Mouse (Mus musculus) lung, postnatal 0 days (tissue): ENCODE data around the gene Slc7a6. TPM values are rescaled to one million over a fixed set of nuclear protein-coding genes. Genes with fewer than 3 reads are reported as not detected.

ENCODE experiments used
- ATAC-seq: fragments of 200-750 bp; cut with Nextera tagmentation; 2 replicates; pipeline ENCODE4 v1.8.0; 2017; ENCODE audit warnings: moderate library complexity
- DNase-seq: peaks from one replicate; pipeline ENCODE4 v3.0.0-alpha.2; 2016; ENCODE audit warnings: low spot score
- H3K27ac ChIP-seq: fragments of 300-500 bp; sonication (generic); 2 replicates; pipeline ENCODE4 v1.5.1; 2014; ENCODE audit warnings: antibody characterized with exemption, mild to moderate bottlenecking, low read length, mixed read lengths
- H3K27me3 ChIP-seq: fragments of 300-500 bp; sonication (generic); replicated peaks from 2 replicates; pipeline ENCODE4 v1.6.1; 2014; ENCODE audit warnings: low read length, mixed read lengths; ENCODE audit not compliant: insufficient read depth
- H3K36me3 ChIP-seq: fragments of 300-500 bp; sonication (generic); 2 replicates; pipeline ENCODE4 v1.6.1; 2014; ENCODE audit warnings: low read length, mixed read lengths; ENCODE audit not compliant: insufficient read depth
- H3K4me1 ChIP-seq: fragments of 300-500 bp; sonication (generic); 2 replicates; pipeline ENCODE4 v1.6.1; 2014; ENCODE audit warnings: antibody characterized with exemption, low read depth, low read length, mixed read lengths; ENCODE audit not compliant: insufficient read depth
- H3K4me2 ChIP-seq: fragments of 300-500 bp; sonication (generic); replicated peaks from 2 replicates; pipeline ENCODE4 v1.6.1; 2014; ENCODE audit warnings: low read depth, mild to moderate bottlenecking, low read length, moderate library complexity, mixed read lengths
- H3K4me3 ChIP-seq: fragments of 300-500 bp; sonication (generic); 2 replicates; pipeline ENCODE4 v1.5.1; 2014; ENCODE audit warnings: low read depth, low read length
- H3K9ac ChIP-seq: fragments of 300-500 bp; sonication (generic); replicated peaks from 2 replicates; pipeline ENCODE4 v1.6.1; 2014; ENCODE audit warnings: low read depth, mild to moderate bottlenecking
- H3K9me3 ChIP-seq: fragments of 300-500 bp; sonication (generic); 2 replicates; pipeline ENCODE4 v1.6.1; 2016; ENCODE audit warnings: low read length, mixed read lengths
- CTCF ChIP-seq: IDR thresholded peaks from 2 replicates; pipeline ENCODE4 v1.5.1; 2016; ENCODE audit warnings: antibody characterized with exemption, mild to moderate bottlenecking
- EP300 ChIP-seq: IDR thresholded peaks from 2 replicates; pipeline ENCODE4 v1.6.1; 2016; ENCODE audit warnings: antibody characterized with exemption, mild to moderate bottlenecking, control low read depth
- WGBS: fragments of 180-500 bp; shearing (Covaris S2); extraction: QIAGEN DNeasy Blood & Tissue Kit; methylation state at CpG from one replicate; pipeline ENCODE4 v1.1.7; 2014; 5-methylcytosine and 5-hydroxymethylcytosine counted together
- polyA plus RNA-seq: library from polyadenylated mRNA; unstranded; fragments of >200 nt; fragmentation: Nextera tagmentation; extraction: Ambion mirVana; gene quantifications from 2 replicates; pipeline ENCODE4 v1.2.1, GENCODE M21; 2015

Slc7a6 gene
- polyA plus RNA-seq, 1 experiment from 2014 or later = 38.9 TPM

DNA sequence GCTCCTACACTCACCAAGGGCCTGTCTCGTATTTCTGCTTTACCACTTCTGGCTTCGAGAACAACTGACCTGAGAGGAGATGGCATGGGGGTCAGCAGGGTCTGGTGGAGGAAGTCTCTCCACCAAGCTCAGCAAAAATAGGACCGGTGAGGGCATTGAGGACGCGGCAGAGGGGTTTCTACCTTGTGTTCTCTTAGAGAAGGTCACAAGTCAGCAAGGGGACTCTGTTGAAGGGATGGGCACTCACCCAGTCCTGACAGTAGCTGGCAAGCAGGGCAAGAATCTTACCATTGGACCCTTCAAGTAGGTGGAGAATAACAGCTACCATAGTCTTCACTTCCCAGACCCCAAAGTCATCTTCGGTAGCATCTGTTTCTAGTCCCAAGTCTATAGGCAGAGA, 34.7 kb upstream of the Slc7a6 start:
- Histone ChIP-seq H3K4me3 (no peak overlapping the region), H3K27me3 (peaks cover 8% of the 10 kb centered on the region), H3K27ac (peak overlapping the region; percentile 47), H3K4me2 (peak overlapping the region; percentile 20; the same call in 1 of the 2 replicates), H3K9me3 (no peaks in the 10 kb centered on the region), H3K36me3 (peaks cover 15% of the 10 kb centered on the region), H3K4me1 (peaks cover 3% of the 10 kb centered on the region; the same call in 1 of the 2 replicates), H3K9ac (no peak overlapping the region)
- WGBS = 61% methylated on average over 6 of the region's 6 CpGs
- ATAC-seq = no peak
- no peak for DNase-seq
- no peak for TF ChIP-seq CTCF
- TF ChIP-seq EP300 = no peak

DNA sequence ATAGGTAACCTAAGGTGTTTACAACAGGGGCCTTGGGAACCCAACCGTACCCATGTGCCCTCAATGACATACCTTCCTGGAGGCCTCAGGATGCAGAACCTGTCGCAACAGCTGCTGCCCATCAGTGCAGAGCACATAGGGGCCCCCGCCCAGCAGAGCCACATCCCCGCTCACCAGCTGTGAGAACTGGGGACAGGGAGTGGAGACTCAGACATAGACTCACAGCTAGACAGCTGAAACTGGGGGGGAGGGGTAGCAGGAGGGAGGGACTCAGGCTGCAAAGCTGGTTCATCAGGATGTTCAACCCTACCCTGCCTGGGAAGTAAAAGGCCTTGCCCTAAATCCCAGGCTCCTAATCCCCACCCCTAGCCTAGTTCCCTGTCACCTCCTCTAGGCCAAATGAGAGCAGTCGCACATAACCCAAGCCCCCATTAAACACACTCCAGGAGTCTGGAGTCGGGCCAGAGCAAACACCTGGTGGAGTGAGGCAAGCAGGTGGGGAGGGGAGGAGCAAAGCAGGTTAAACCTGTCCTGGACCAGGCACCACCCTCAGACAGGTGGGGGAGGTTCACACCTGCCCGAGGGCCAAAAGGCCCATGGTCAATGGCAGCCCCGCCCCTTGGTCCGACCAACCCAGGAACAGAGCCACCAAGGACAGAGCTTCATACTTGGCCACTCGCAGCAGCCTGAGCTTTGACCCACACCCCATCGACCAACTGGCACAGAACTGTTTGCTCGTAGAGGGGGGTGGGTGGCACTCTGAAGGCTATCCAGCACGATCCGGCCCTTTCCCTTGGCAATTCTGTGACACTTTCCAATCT, 33.7 kb upstream of the Slc7a6 start:
- H3K27me3 ChIP-seq = peaks cover 8% of the 10 kb centered on the region
- H3K27ac ChIP-seq = peak overlapping the region; percentile 95
- H3K4me1 ChIP-seq = peaks cover 3% of the 10 kb centered on the region; the same call in 1 of the 2 replicates
- DNase-seq = peak; percentile 96
- H3K9me3 ChIP-seq = no peaks in the 10 kb centered on the region
- peak; percentile 81 for ATAC-seq
- H3K4me3 ChIP-seq = peak overlapping the region; percentile 67
- peak overlapping the region; percentile 80 for H3K9ac ChIP-seq
- H3K36me3 ChIP-seq = peaks cover 14% of the 10 kb centered on the region; the same call in 1 of the 2 replicates
- WGBS = 14% methylated on average over 14 of the region's 14 CpGs
- TF ChIP-seq CTCF = no peak
- peak; percentile 92 for TF ChIP-seq EP300
- H3K4me2 ChIP-seq = peak overlapping the region; percentile 73

DNA sequence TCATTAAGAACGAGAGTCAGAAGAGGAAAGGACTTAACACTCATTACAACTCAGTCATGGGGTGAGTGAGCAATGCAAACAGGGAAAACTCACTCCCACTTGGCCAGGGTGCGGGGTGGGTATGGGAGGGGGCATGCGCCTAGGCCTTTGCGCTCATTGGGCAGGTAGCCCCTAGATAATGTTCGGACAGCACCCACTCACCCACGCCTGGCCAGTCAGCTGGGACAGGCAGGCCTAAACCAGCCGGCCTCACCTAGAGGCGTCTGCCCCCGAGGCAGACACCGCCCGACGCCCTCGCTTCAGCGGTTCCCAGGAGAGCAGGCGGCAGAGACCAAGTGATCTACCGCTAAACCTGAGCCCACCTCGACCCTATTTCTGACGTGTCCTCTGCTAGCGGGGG, 33.0 kb upstream of the Slc7a6 start:
- Histone ChIP-seq H3K27me3 (peaks cover 8% of the 10 kb centered on the region), H3K4me3 (peak overlapping the region; percentile 67), H3K27ac (peak overlapping the region; percentile 95), H3K4me2 (peak overlapping the region; percentile 73), H3K4me1 (peaks cover 3% of the 10 kb centered on the region; the same call in 1 of the 2 replicates), H3K9ac (peak overlapping the region; percentile 80), H3K9me3 (no peaks in the 10 kb centered on the region), H3K36me3 (peaks cover 14% of the 10 kb centered on the region; the same call in 1 of the 2 replicates)
- TF ChIP-seq EP300 (no peak), CTCF (no peak)
- peak; percentile 76 for DNase-seq
- 3% methylated on average over 18 of the region's 19 CpGs for WGBS
- peak; percentile 34 for ATAC-seq

DNA sequence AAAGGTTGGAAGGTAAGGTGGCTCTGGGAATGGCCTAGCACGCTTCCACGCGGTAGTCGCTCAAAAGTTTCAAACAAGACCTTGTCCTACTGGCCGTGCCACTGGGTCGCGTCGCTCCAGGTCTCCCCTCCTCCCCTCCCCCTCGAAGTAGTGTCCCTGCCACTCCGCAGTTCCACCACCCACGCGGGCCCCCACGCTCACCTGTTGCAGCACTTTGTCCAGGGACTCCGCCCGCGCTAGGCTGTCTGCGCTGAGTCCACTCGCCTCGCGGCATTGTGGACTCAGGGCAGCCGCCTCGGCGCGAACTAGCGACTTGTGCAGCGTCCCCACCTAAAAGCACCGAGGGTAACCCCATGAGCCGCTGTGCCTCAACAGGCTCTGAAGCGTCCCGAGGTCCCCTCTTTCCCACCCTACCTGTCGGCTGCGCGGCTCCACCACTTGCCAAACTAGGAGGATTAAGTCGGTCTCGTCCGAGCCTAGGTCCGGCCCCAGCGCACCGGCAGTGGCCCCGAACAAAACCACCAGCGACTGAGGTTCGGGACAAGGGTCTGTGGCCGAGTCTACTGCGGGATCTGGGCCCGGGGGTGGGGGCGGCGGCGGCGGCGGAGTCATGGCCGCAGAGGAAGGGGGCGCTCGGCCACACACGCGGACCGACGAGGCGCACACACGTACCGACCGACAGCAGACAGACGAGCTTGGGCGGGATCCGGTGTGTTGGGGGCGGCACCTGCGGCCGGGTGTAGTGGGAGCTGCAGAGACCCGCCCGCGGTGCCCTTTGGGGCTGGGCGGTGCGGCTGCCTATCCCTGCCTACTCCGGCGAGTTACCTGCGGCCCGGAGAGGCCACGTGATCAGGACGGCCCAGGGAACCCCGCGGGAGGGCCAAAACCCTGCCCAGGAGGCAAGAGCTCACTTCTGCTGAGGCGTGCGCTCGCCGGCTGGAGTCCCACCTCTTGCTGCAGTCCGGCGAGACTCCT, 32.2 kb upstream of the Slc7a6 start, which contains the start of gene Esrp2:
Gene Esrp2, minus strand, starts transcription at position 819 of the 975 bp plus-strand sequence.
- H3K9ac ChIP-seq = peak within 1 kb of the TSS; percentile 80
- WGBS = under 1% methylated on average over 63 of the region's 86 CpGs
- TF ChIP-seq EP300 = no peak
- peak; percentile 39 for TF ChIP-seq CTCF
- H3K27me3 ChIP-seq = peaks cover 8% of the 10 kb centered on the region
- H3K36me3 ChIP-seq = peaks cover 14% of the 10 kb centered on the region; the same call in 1 of the 2 replicates
- peak; percentile 72 for ATAC-seq
- peak within 1 kb of the TSS; percentile 95 for H3K27ac ChIP-seq
- H3K4me1 ChIP-seq = peaks cover 3% of the 10 kb centered on the region; the same call in 1 of the 2 replicates
- H3K4me3 ChIP-seq = peak within 1 kb of the TSS; percentile 67
- no peaks in the 10 kb centered on the region for H3K9me3 ChIP-seq
- H3K4me2 ChIP-seq = peak within 1 kb of the TSS; percentile 73
- peak; percentile 93 for DNase-seq

DNA sequence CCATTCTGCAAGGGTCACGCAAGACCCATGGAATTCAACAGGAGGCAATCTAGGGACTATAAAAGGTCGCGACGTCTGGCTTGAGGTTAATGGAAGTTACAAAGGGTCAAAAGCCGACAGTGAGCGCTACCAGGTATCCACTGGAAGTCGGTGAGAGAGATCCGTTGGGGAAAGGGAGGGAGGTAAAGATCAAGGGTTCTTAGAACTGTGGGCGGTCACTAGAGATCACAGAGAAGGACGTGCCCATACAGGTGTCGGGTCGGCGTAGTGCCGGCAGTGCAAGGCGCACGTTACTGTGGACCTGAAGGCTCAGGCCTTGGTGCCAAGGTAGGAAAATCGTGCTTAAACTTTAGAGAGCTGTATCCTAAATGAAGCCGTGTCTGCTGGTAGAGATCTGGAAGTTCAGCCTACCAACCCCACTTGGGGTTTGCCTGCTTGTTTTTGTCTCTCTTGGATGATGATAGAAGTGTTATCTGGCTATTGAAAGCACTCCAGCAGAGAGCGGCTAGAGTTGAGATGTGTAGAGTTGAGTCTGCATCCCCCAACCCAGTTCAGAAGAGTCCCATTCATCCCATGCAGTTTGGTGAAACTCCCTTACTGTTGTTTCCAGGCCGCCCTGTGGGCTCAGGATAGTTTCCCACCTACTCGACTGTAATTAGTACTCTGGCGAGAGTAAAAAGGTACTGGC, 31.3 kb upstream of the Slc7a6 start:
- Histone ChIP-seq H3K9me3 (no peaks in the 10 kb centered on the region), H3K27me3 (peaks cover 8% of the 10 kb centered on the region), H3K36me3 (peaks cover 6% of the 10 kb centered on the region; the same call in 1 of the 2 replicates), H3K4me2 (peak overlapping the region; percentile 73), H3K27ac (peak overlapping the region; percentile 95), H3K4me3 (peak overlapping the region; percentile 67), H3K9ac (peak overlapping the region; percentile 62), H3K4me1 (peaks cover 3% of the 10 kb centered on the region; the same call in 1 of the 2 replicates)
- DNase-seq (peak; percentile 79), ATAC-seq (0 out of 2 replicates have a peak, but pooled peaks have one; percentile 5)
- 0 out of 2 replicates have a peak, but pooled peaks have one; percentile 39 for TF ChIP-seq EP300
- no peak for TF ChIP-seq CTCF
- WGBS = 6% methylated on average over 22 of the region's 22 CpGs
